Mouse (Mus musculus): ENCODE results near the gene Ubxn11.

GRCm38 (mm10) chr4:134094004-134094564 is 8.3 kb upstream of the Ubxn11 start:
- no peak for TF ChIP-seq CTCF (conservative IDR thresholded peaks at IDR 0.05; ENCODE audit: low read length)
- TF ChIP-seq NANOG (IDR thresholded peaks at IDR 0.05; ENCODE audit: borderline replicate concordance, low read length) = no peak
